Mouse (Mus musculus): Measurements from ENCODE around the gene Mpnd.

- TF ChIP-seq POLR2A (IDR thresholded peaks at IDR 0.05; ENCODE audit: control insufficient read depth, extremely low read depth, insufficient read depth, low read length, poor library complexity) = no peak
- no peak for TF ChIP-seq CTCF (IDR thresholded peaks at IDR 0.05; ENCODE audit: borderline replicate concordance, control insufficient read depth, extremely low read depth, insufficient read depth, low read length, poor library complexity)
Observed at GRCm38 (mm10) chr17:55958584-55958886, 47.0 kb upstream of the Mpnd start.

All from thymus, adult 2 months (tissue).